Mouse (Mus musculus) ES-Bruce4 (cell line): ENCODE results near the gene Brd4.

Experiments
- CTCF ChIP-seq: IDR thresholded peaks from one replicate; pipeline ENCODE4 v1.8.1; 2011; ENCODE audit warnings: low read depth, low read length
- EP300 ChIP-seq: IDR thresholded peaks from 2 replicates; pipeline ENCODE4 v1.6.1; 2011; ENCODE audit warnings: low read depth, low read length; ENCODE audit not compliant: insufficient read depth
- POLR2A ChIP-seq: IDR thresholded peaks from one replicate; pipeline ENCODE4 v1.8.1; 2011; ENCODE audit warnings: low read length; ENCODE audit not compliant: insufficient read depth

GRCm38 (mm10) chr17:32268096-32268495 is 16.4 kb downstream of the Brd4 start:
- TF ChIP-seq POLR2A (no peak), CTCF (no peak), EP300 (no peak)
